20 mouse cellular contexts compared by ENCODE assay signal in genomic region chr17:81291829-81292228, GRCm38 (mm10).
DNase-seq lines count a peak whose midpoint lies in the region; ATAC-seq and TF ChIP-seq lines count a peak whose summit lies in the region.
"Had no signal": no experiment of that assay in that cellular context is flagged by ENCODE, and none has a peak within 500 bp of the region (broad histone marks: within the 10 kb centered on the region; RNA-seq: fewer than 3 reads in every experiment).

No protein-coding gene starts in this region.

- no peak overlapping the region for H3K9ac ChIP-seq in limb, embryonic 11.5 days (ENCODE audit: low read length)
- H3K9ac ChIP-seq in MEL (ENCODE audit: control insufficient read depth, low read depth, low read length, poor library complexity, severe bottlenecking) = no peak overlapping the region

- DNase-seq in limb, embryonic 11.5 days (ENCODE audit: low spot score) = peak; percentile 2
- no peak for DNase-seq in limb, embryonic 10.5 days (ENCODE audit: low spot score)
- DNase-seq in MEL (ENCODE audit: low read depth, low spot score) = peak; percentile 66
- no peak for DNase-seq in left cerebral cortex, adult 18-20 months (ENCODE audit: low spot score in 2 of 2)
- DNase-seq: adrenal gland, adult 2 months; adrenal gland, adult 8-10 months; adrenal gland, postnatal 10 days; adrenal gland, postnatal 14 days; adrenal gland, postnatal 25 days; adrenal gland, postnatal 36 days; B cell, adult 2 months; cerebellum, adult 11 months; cerebellum, adult 11-12 months; cerebellum, adult 18-20 months; cerebellum, adult 2 months had no signal

- H3K79me2 ChIP-seq in MEL (ENCODE audit: control insufficient read depth, insufficient read depth, low read length, poor library complexity) = no peaks in the 10 kb centered on the region

- H3K4me2 ChIP-seq in limb, embryonic 11.5 days (ENCODE audit: low read depth, severe bottlenecking) = no peak overlapping the region

- no peak for TF ChIP-seq CTCF in MEL (IDR thresholded peaks at IDR 0.05 in 2 of 3, conservative IDR thresholded peaks at IDR 0.05 in 1 of 3; ENCODE audit: control insufficient read depth in 1 of 3, insufficient read depth in 1 of 3, low read depth in 2 of 3, low read length in 3 of 3, poor library complexity in 1 of 3, severe bottlenecking in 1 of 3)

- no peak for ATAC-seq in limb, embryonic 11.5 days (ENCODE audit: insufficient number of reproducible peaks, low FRiP score, low TSS enrichment, low read depth)
- ATAC-seq: activated CD4-positive, CD25-positive, alpha-beta regulatory T cell, adult 4 months; CD4-positive, CD25-positive, alpha-beta regulatory T cell, adult 4 months; Patski had no signal

- no peaks in the 10 kb centered on the region for H3K27me3 ChIP-seq in limb, embryonic 11.5 days (ENCODE audit: control insufficient read depth, insufficient read depth, low read length)
- no peaks in the 10 kb centered on the region for H3K27me3 ChIP-seq in limb, embryonic 10.5 days (ENCODE audit: low read depth, poor library complexity, severe bottlenecking)
- no peaks in the 10 kb centered on the region for H3K27me3 ChIP-seq in MEL (ENCODE audit: control insufficient read depth in 1 of 2, insufficient read depth in 2 of 2, low read length in 2 of 2)
- H3K27me3 ChIP-seq: CH12.LX, Patski had no signal

- H3K4me1 ChIP-seq in limb, embryonic 11.5 days (ENCODE audit: control insufficient read depth, insufficient read depth, low read length) = no peaks in the 10 kb centered on the region
- H3K4me1 ChIP-seq in limb, embryonic 10.5 days = no peaks in the 10 kb centered on the region
- peaks cover 8 to 12% of the 10 kb centered on the region in 2 experiments for H3K4me1 ChIP-seq in MEL (ENCODE audit: control insufficient read depth in 1 of 2, insufficient read depth in 2 of 2, low read length in 2 of 2)

- no peaks in the 10 kb centered on the region for H3K9me3 ChIP-seq in limb, embryonic 11.5 days (ENCODE audit: control insufficient read depth, low read length)
- H3K9me3 ChIP-seq in limb, embryonic 10.5 days (replicated peaks) = no peaks in the 10 kb centered on the region
- H3K9me3 ChIP-seq in MEL (replicated peaks; ENCODE audit: insufficient read depth, low read length) = no peaks in the 10 kb centered on the region

- no peak for TF ChIP-seq POLR2A in MEL (IDR thresholded peaks at IDR 0.05; ENCODE audit: control insufficient read depth in 1 of 2, insufficient read depth in 1 of 2, low read depth in 1 of 2, low read length in 2 of 2, poor library complexity in 1 of 2)

- H3K4me3 ChIP-seq in limb, embryonic 11.5 days (ENCODE audit: low read depth, low read length) = no peak overlapping the region
- H3K4me3 ChIP-seq in limb, embryonic 10.5 days = no peak overlapping the region
- H3K4me3 ChIP-seq in MEL (ENCODE audit: control insufficient read depth in 1 of 2, insufficient read depth in 1 of 2, low read depth in 2 of 2, low read length in 2 of 2) = no peak overlapping the region

- TF ChIP-seq RAD21 in MEL (IDR thresholded peaks at IDR 0.05; ENCODE audit: low read depth, low read length) = no peak

- H3K36me3 ChIP-seq in limb, embryonic 11.5 days (ENCODE audit: control insufficient read depth, insufficient read depth, low read length) = no peaks in the 10 kb centered on the region
- no peaks in the 10 kb centered on the region for H3K36me3 ChIP-seq in limb, embryonic 10.5 days
- H3K36me3 ChIP-seq in MEL (ENCODE audit: control insufficient read depth in 1 of 2, insufficient read depth in 2 of 2, low read length in 2 of 2) = peaks cover 0 to 9% of the 10 kb centered on the region in 2 experiments; a peak in 2 of 4 replicates
- H3K36me3 ChIP-seq: G1E had no signal

- 94% methylated on average over 2 of the region's 2 CpGs for WGBS in limb, embryonic 11.5 days
- WGBS in limb, embryonic 10.5 days = 94% methylated on average over 2 of the region's 2 CpGs

- H3K27ac ChIP-seq in limb, embryonic 11.5 days (replicated peaks; ENCODE audit: low read depth, low read length) = no peak overlapping the region
- H3K27ac ChIP-seq in limb, embryonic 10.5 days = no peak overlapping the region
- no peak overlapping the region for H3K27ac ChIP-seq in MEL (ENCODE audit: control insufficient read depth, low read depth, low read length)

- TF ChIP-seq EP300 in MEL (IDR thresholded peaks at IDR 0.05; ENCODE audit: low read depth in 1 of 2, low read length in 2 of 2) = peak; percentile 83 to 91

TF ChIP-seq in MEL, 35 proteins besides CTCF, POLR2A, EP300 and RAD21:
- TF ChIP-seq RCOR1 (IDR thresholded peaks at IDR 0.05; ENCODE audit: low read depth, low read length) (peak; percentile 53), TCF12 (IDR thresholded peaks at IDR 0.05; ENCODE audit: low read depth, low read length) (peak; percentile 90), GATA1 (IDR thresholded peaks at IDR 0.05; ENCODE audit: low read depth, low read length) (peak; percentile 83), ETS1 (IDR thresholded peaks at IDR 0.05; ENCODE audit: low read depth, low read length) (peak; percentile 70), BHLHE40 (IDR thresholded peaks at IDR 0.05; ENCODE audit: borderline replicate concordance, low read depth, low read length) (no peak; the same call in 1 of the 2 replicates), MAZ (IDR thresholded peaks at IDR 0.05; ENCODE audit: low read depth, low read length) (peak; percentile 69; the same call in 1 of the 2 replicates)

Comparison
In these comparisons a context has a peak if more than half of its experiments do, and no peak if none do; other contexts are left out.
1. DNase-seq: peak in limb, embryonic 11.5 days (single experiment) and MEL (single experiment); none in limb, embryonic 10.5 days (single experiment) and left cerebral cortex, adult 18-20 months (0 of 2).